Mouse (Mus musculus): ENCODE results near the gene Gtsf1l. TPM values are rescaled to one million over a fixed set of nuclear protein-coding genes. Genes with fewer than 3 reads are reported as not detected.
"Not testable (repeated sequence)": the region's sequence is repeated elsewhere in the genome, so short reads cannot be mapped to it uniquely, and the experiment has no call there.

Gene Gtsf1l
- polyA plus RNA-seq, 1 experiment from 2014 or later, result not detected

GRCm38 (mm10) chr2:163060630-163061029 is 27.0 kb downstream of the Gtsf1l start:
- H3K36me3 ChIP-seq (replicated peaks), result peaks cover 29% of the 10 kb centered on the region
- 87% methylated on average over 6 of the region's 6 CpGs for WGBS
- no peak for ATAC-seq (ENCODE audit: low FRiP score)

GRCm38 (mm10) chr2:163058981-163059380 is 28.7 kb downstream of the Gtsf1l start:
- H3K27me3 ChIP-seq; ATAC-seq (ENCODE audit: low FRiP score); H3K4me3 ChIP-seq (replicated peaks); H3K9ac ChIP-seq; H3K4me2 ChIP-seq; H3K27ac ChIP-seq; H3K9me3 ChIP-seq: not testable (repeated sequence)
- Histone ChIP-seq H3K4me1 (peaks cover 25% of the 10 kb centered on the region), H3K36me3 (replicated peaks) (peaks cover 17% of the 10 kb centered on the region)
- 87% methylated on average over 7 of the region's 7 CpGs for WGBS

More at GRCm38 (mm10) chr2:163060630-163061029, 27.0 kb downstream of the Gtsf1l start:
- H3K9me3 ChIP-seq, result no peaks in the 10 kb centered on the region
- H3K4me2 ChIP-seq, result no peak overlapping the region
- H3K4me1 ChIP-seq, result peaks cover 13% of the 10 kb centered on the region
- H3K27me3 ChIP-seq, result no peaks in the 10 kb centered on the region
- H3K9ac ChIP-seq, result no peak overlapping the region
- no peak overlapping the region for H3K27ac ChIP-seq
- no peak overlapping the region for H3K4me3 ChIP-seq (replicated peaks)

GRCm38 (mm10) chr2:163056584-163056983 is 31.1 kb downstream of the Gtsf1l start:
- ATAC-seq (ENCODE audit: low FRiP score), result no peak
- no peak overlapping the region for H3K27ac ChIP-seq
- H3K4me3 ChIP-seq (replicated peaks), result no peak overlapping the region
- H3K4me2 ChIP-seq, result peak overlapping the region; percentile 98; the same call in 1 of the 2 replicates
- H3K9ac ChIP-seq, result no peak overlapping the region
- no peaks in the 10 kb centered on the region for H3K27me3 ChIP-seq
- H3K36me3 ChIP-seq (replicated peaks), result no peaks in the 10 kb centered on the region
- WGBS, result 91% methylated on average over 9 of the region's 9 CpGs
- H3K4me1 ChIP-seq, result peaks cover 30% of the 10 kb centered on the region
- no peaks in the 10 kb centered on the region for H3K9me3 ChIP-seq

- H3K9ac ChIP-seq, result peak overlapping the region; percentile 77
- 31% methylated on average over 5 of the region's 5 CpGs for WGBS
- peak overlapping the region; percentile 75 for H3K4me3 ChIP-seq (replicated peaks)
- ATAC-seq (ENCODE audit: low FRiP score), result no peak
- H3K27me3 ChIP-seq, result no peaks in the 10 kb centered on the region
- peak overlapping the region; percentile 98 for H3K4me2 ChIP-seq
- H3K36me3 ChIP-seq (replicated peaks), result no peaks in the 10 kb centered on the region
- H3K27ac ChIP-seq, result no peak overlapping the region
- H3K4me1 ChIP-seq, result peaks cover 30% of the 10 kb centered on the region
- no peaks in the 10 kb centered on the region for H3K9me3 ChIP-seq
Observed at GRCm38 (mm10) chr2:163055715-163056114, 31.9 kb downstream of the Gtsf1l start.

- under 1% methylated on average over 33 of the region's 38 CpGs for WGBS
- Histone ChIP-seq H3K9me3 (no peaks in the 10 kb centered on the region), H3K27ac (peak overlapping the region; percentile 68), H3K4me3 (replicated peaks) (peak overlapping the region; percentile 75), H3K36me3 (replicated peaks) (no peaks in the 10 kb centered on the region), H3K4me2 (peak overlapping the region; percentile 98), H3K9ac (peak overlapping the region; percentile 77), H3K27me3 (no peaks in the 10 kb centered on the region), H3K4me1 (peaks cover 30% of the 10 kb centered on the region)
- peak; percentile 12; the same call in 1 of the 2 replicates for ATAC-seq (ENCODE audit: low FRiP score)
Observed at GRCm38 (mm10) chr2:163054891-163055494, 32.7 kb downstream of the Gtsf1l start.

- H3K36me3 ChIP-seq (replicated peaks), result no peaks in the 10 kb centered on the region
- peak within 1 kb of the TSS; percentile 68 for H3K27ac ChIP-seq
- WGBS, result 1% methylated on average over 47 of the region's 48 CpGs
- peaks cover 30% of the 10 kb centered on the region for H3K4me1 ChIP-seq
- no peaks in the 10 kb centered on the region for H3K9me3 ChIP-seq
- peak within 1 kb of the TSS; percentile 75 for H3K4me3 ChIP-seq (replicated peaks)
- peak; percentile 99 for ATAC-seq (ENCODE audit: low FRiP score)
- no peaks in the 10 kb centered on the region for H3K27me3 ChIP-seq
- peak within 1 kb of the TSS; percentile 77 for H3K9ac ChIP-seq
- peak within 1 kb of the TSS; percentile 98 for H3K4me2 ChIP-seq
Observed at GRCm38 (mm10) chr2:163054335-163054840, 33.3 kb downstream of the Gtsf1l start, which contains the start of gene Mybl2. Mybl2 (plus strand) TSS chr2:163054687.

GRCm38 (mm10) chr2:163052826-163053225 is 34.8 kb downstream of the Gtsf1l start:
- no peak overlapping the region for H3K4me2 ChIP-seq
- H3K9ac ChIP-seq, result no peak overlapping the region
- no peak overlapping the region for H3K27ac ChIP-seq
- H3K36me3 ChIP-seq (replicated peaks), result 0 out of 2 replicates have a peak, but pooled peaks cover 5% of the 10 kb centered on the region
- no peaks in the 10 kb centered on the region for H3K9me3 ChIP-seq
- no peak overlapping the region for H3K4me3 ChIP-seq (replicated peaks)
- ATAC-seq (ENCODE audit: low FRiP score), result no peak
- peaks cover 32% of the 10 kb centered on the region for H3K4me1 ChIP-seq
- H3K27me3 ChIP-seq, result no peaks in the 10 kb centered on the region
- 53% methylated on average over 4 of the region's 4 CpGs for WGBS

GRCm38 (mm10) chr2:163052101-163052500 is 35.6 kb downstream of the Gtsf1l start:
- Histone ChIP-seq H3K27ac (no peak overlapping the region), H3K9me3 (no peaks in the 10 kb centered on the region), H3K4me2 (no peak overlapping the region), H3K27me3 (no peaks in the 10 kb centered on the region), H3K4me1 (peaks cover 32% of the 10 kb centered on the region), H3K9ac (no peak overlapping the region), H3K4me3 (replicated peaks) (no peak overlapping the region), H3K36me3 (replicated peaks) (peaks cover 6% of the 10 kb centered on the region)
- ATAC-seq (ENCODE audit: low FRiP score), result no peak
- WGBS, result 38% methylated on average over 4 of the region's 4 CpGs

- WGBS, result 60% methylated on average over 1 of the region's 1 CpGs
- Histone ChIP-seq H3K4me2 (no peak overlapping the region), H3K27me3 (no peaks in the 10 kb centered on the region), H3K4me3 (replicated peaks) (no peak overlapping the region), H3K9ac (no peak overlapping the region), H3K9me3 (no peaks in the 10 kb centered on the region), H3K36me3 (replicated peaks) (peaks cover 10% of the 10 kb centered on the region), H3K27ac (no peak overlapping the region), H3K4me1 (peaks cover 30% of the 10 kb centered on the region)
- ATAC-seq (ENCODE audit: low FRiP score), result no peak
Observed at GRCm38 (mm10) chr2:163051691-163052090, 36.0 kb downstream of the Gtsf1l start.

- Histone ChIP-seq H3K9ac (no peak overlapping the region), H3K9me3 (no peaks in the 10 kb centered on the region), H3K4me1 (peaks cover 9% of the 10 kb centered on the region), H3K36me3 (replicated peaks) (peaks cover 32% of the 10 kb centered on the region), H3K27me3 (no peaks in the 10 kb centered on the region), H3K4me3 (replicated peaks) (no peak overlapping the region), H3K27ac (no peak overlapping the region), H3K4me2 (no peak overlapping the region)
- ATAC-seq (ENCODE audit: low FRiP score), result no peak
- WGBS, result 86% methylated on average over 2 of the region's 2 CpGs
Observed at GRCm38 (mm10) chr2:163049116-163049515, 38.5 kb downstream of the Gtsf1l start.

- Histone ChIP-seq H3K9ac (no peak overlapping the region), H3K9me3 (no peaks in the 10 kb centered on the region), H3K36me3 (replicated peaks) (peaks cover 40% of the 10 kb centered on the region), H3K27ac (no peak overlapping the region), H3K4me3 (replicated peaks) (no peak overlapping the region), H3K4me2 (peak overlapping the region; percentile 36), H3K4me1 (0 out of 2 replicates have a peak, but pooled peaks cover 2% of the 10 kb centered on the region), H3K27me3 (no peaks in the 10 kb centered on the region)
- 0 out of 2 replicates have a peak, but pooled peaks have one; percentile 39 for ATAC-seq (ENCODE audit: low FRiP score)
- 4% methylated on average over 10 of the region's 10 CpGs for WGBS
Observed at GRCm38 (mm10) chr2:163048125-163048524, 39.5 kb downstream of the Gtsf1l start.

GRCm38 (mm10) chr2:163039940-163040339 is 47.7 kb downstream of the Gtsf1l start:
- no peaks in the 10 kb centered on the region for H3K4me1 ChIP-seq
- H3K4me3 ChIP-seq (replicated peaks), result no peak overlapping the region
- no peak overlapping the region for H3K27ac ChIP-seq
- no peak overlapping the region for H3K9ac ChIP-seq
- no peak overlapping the region for H3K4me2 ChIP-seq
- no peaks in the 10 kb centered on the region for H3K27me3 ChIP-seq
- 91% methylated on average over 7 of the region's 7 CpGs for WGBS
- ATAC-seq (ENCODE audit: low FRiP score), result no peak
- peaks cover 86% of the 10 kb centered on the region for H3K36me3 ChIP-seq (replicated peaks)
- no peaks in the 10 kb centered on the region for H3K9me3 ChIP-seq

All from forebrain, embryonic 12.5 days (tissue).